Mouse (Mus musculus) liver, postnatal 0 days (tissue): ENCODE data around the gene Gria4.

Experiments
- CTCF ChIP-seq: sonication (generic); IDR thresholded peaks from 2 replicates; pipeline ENCODE4 v1.5.1; 2016; ENCODE audit warnings: antibody characterized with exemption, low read depth
- EP300 ChIP-seq: IDR thresholded peaks from 2 replicates; pipeline ENCODE4 v1.6.1; 2016; ENCODE audit warnings: antibody characterized with exemption, low read depth, mild to moderate bottlenecking

- TF ChIP-seq CTCF (no peak), EP300 (no peak)
These were observed 256.8 kb downstream of the Gria4 start for GRCm38 (mm10) chr9:4539218-4539617.
